Mouse (Mus musculus) layer of hippocampus, adult 6 months (tissue): Measurements from ENCODE around the gene Mme. TPM values are rescaled to one million over a fixed set of nuclear protein-coding genes. Genes with fewer than 3 reads are reported as not detected.

Source experiments
- long read RNA-seq, 2 experiments: library from polyadenylated mRNA; unstranded; transcript quantifications; one replicate each; pipeline ENCODE4 v2.0.0; 2019 to 2020
- polyA plus RNA-seq: library from polyadenylated mRNA; unstranded; fragments of <200 nt; fragmentation: Nextera tagmentation; gene quantifications from 2 replicates; pipeline ENCODE4 v1.2.3, GENCODE M21; 2021

Gene Mme
- polyA plus RNA-seq = 1.2 TPM in 2 replicates
- long read RNA-seq, experiment 1 = 0 reads
- long read RNA-seq, experiment 2, partial matches to known transcripts = 3 of 16 reads
- long read RNA-seq, experiment 2, other reads (novel, unspliced or antisense) = 10 of 16 reads

DNA sequence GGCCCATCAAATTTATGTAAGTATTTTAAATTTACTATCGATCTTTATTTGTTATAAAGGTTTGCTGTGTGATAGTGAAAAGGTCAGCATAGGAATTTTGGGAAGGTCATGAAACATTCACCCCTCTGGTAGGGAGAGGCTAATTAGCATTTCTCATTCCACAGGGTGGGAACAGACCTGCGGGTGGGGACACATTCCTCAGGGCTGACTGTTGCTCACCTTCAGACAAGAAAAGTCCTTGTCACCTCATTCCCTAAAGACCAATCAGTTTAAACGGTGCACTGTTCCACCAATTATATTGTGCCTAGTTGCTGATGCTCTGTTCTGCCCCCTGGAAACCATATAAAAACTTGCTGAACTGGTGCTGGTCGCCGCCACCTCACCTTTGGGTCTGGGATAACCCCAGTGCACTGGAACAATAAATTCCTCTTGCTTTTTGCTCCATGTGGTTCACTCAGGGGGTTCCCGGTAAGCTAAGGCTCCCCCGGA is at the start of gene Mme:
TSS of gene Mme (plus strand) at position 439 of the 489 bp plus-strand sequence.

Other genes starting within 250 kb of the Mme start
- gene Gm34302, start 242.3 kb downstream of the Mme start, polyA plus RNA-seq = not detected in 2 replicates